Mouse (Mus musculus): ENCODE results near the gene Dmrta2. TPM values are rescaled to one million over a fixed set of nuclear protein-coding genes. Genes with fewer than 3 reads are reported as not detected.
A peak's percentile ranks its signal among the peaks of the same experiment; 100 is the strongest.

The Dmrta2 gene
- polyA plus RNA-seq, 2 experiments = 0.04 TPM; not detected in 1

GRCm38 (mm10) chr4:110028461-110029188, 50.8 kb downstream of the Dmrta2 start:
- TF ChIP-seq EP300 (IDR thresholded peaks at IDR 0.05; ENCODE audit: low read depth) = no peak
- peak; percentile 72 for TF ChIP-seq CTCF (IDR thresholded peaks at IDR 0.05; ENCODE audit: low read depth)
- Histone ChIP-seq H3K9ac (replicated peaks) (no peak overlapping the region), H3K4me2 (ENCODE audit: low read depth) (no peak overlapping the region), H3K27ac (no peak overlapping the region), H3K36me3 (replicated peaks; ENCODE audit: control insufficient read depth, insufficient read depth, low read depth) (no peaks in the 10 kb centered on the region), H3K9me3 (ENCODE audit: control insufficient read depth, low read length) (no peaks in the 10 kb centered on the region), H3K27me3 (ENCODE audit: control insufficient read depth, insufficient read depth, low read length) (no peaks in the 10 kb centered on the region), H3K4me1 (replicated peaks; ENCODE audit: control insufficient read depth in 2 of 2, insufficient read depth in 2 of 2, low read length in 1 of 2) (no peaks in the 10 kb centered on the region), H3K4me3 (ENCODE audit: insufficient read depth in 1 of 2, low read depth in 2 of 2, low read length in 2 of 2) (no peak overlapping the region)
- WGBS (ENCODE audit: insufficient replicate concordance) = 57% methylated on average over 6 of the region's 6 CpGs
- no peak for ATAC-seq (ENCODE audit: insufficient read depth)
- DNase-seq (ENCODE audit: low read depth in 3 of 3, low spot score in 3 of 3) = peak in 1 of 3 experiments; percentile 14

GRCm38 (mm10) chr4:110029446-110029845, 51.6 kb downstream of the Dmrta2 start:
- H3K9ac ChIP-seq (replicated peaks) = no peak overlapping the region
- DNase-seq (ENCODE audit: low read depth in 3 of 3, low spot score in 3 of 3) = no peak
- ATAC-seq (ENCODE audit: insufficient read depth) = no peak

More at GRCm38 (mm10) chr4:110029446-110029845, 51.6 kb downstream of the Dmrta2 start:
- Histone ChIP-seq H3K9me3 (ENCODE audit: control insufficient read depth, low read length) (no peaks in the 10 kb centered on the region), H3K4me2 (ENCODE audit: low read depth) (no peak overlapping the region), H3K4me3 (ENCODE audit: insufficient read depth in 1 of 2, low read depth in 2 of 2, low read length in 2 of 2) (no peak overlapping the region), H3K27me3 (ENCODE audit: control insufficient read depth, insufficient read depth, low read length) (no peaks in the 10 kb centered on the region), H3K4me1 (replicated peaks; ENCODE audit: control insufficient read depth in 2 of 2, insufficient read depth in 2 of 2, low read length in 1 of 2) (no peaks in the 10 kb centered on the region), H3K27ac (no peak overlapping the region), H3K36me3 (replicated peaks; ENCODE audit: control insufficient read depth, insufficient read depth, low read depth) (no peaks in the 10 kb centered on the region)
- TF ChIP-seq CTCF (IDR thresholded peaks at IDR 0.05; ENCODE audit: low read depth) (no peak), EP300 (IDR thresholded peaks at IDR 0.05; ENCODE audit: low read depth) (no peak)
- WGBS (ENCODE audit: insufficient replicate concordance) = 44% methylated on average over 1 of the region's 1 CpGs

Measured in liver, embryonic 14.5 days (tissue).